Mouse (Mus musculus) midbrain, embryonic 15.5 days (tissue): ENCODE measurements around the gene Carmil3. TPM values are rescaled to one million over a fixed set of nuclear protein-coding genes. Genes with fewer than 3 reads are reported as not detected.

Experiments used
- ATAC-seq: fragments of 200-750 bp; cut with Nextera tagmentation; replicated peaks from 2 replicates; pipeline ENCODE4 v1.8.0; 2017; ENCODE audit warnings: moderate TSS enrichment
- H3K27ac ChIP-seq: fragments of 300-500 bp; sonication (generic); 2 replicates; pipeline ENCODE4 v1.5.1; 2015; ENCODE audit warnings: mild to moderate bottlenecking, inconsistent platforms
- H3K27me3 ChIP-seq: fragments of 300-500 bp; sonication (generic); replicated peaks from 2 replicates; pipeline ENCODE4 v1.6.1; 2015; ENCODE audit warnings: inconsistent platforms
- H3K36me3 ChIP-seq: fragments of 300-500 bp; sonication (generic); replicated peaks from 2 replicates; pipeline ENCODE4 v1.6.1; 2015; ENCODE audit warnings: inconsistent platforms
- H3K4me1 ChIP-seq: fragments of 300-500 bp; sonication (generic); 2 replicates; pipeline ENCODE4 v1.6.1; 2015; ENCODE audit warnings: inconsistent platforms
- H3K4me2 ChIP-seq: fragments of 300-500 bp; sonication (generic); 2 replicates; pipeline ENCODE4 v1.6.1; 2015; ENCODE audit warnings: inconsistent platforms, mild to moderate bottlenecking, moderate library complexity
- H3K4me3 ChIP-seq: fragments of 300-500 bp; sonication (generic); 2 replicates; pipeline ENCODE4 v1.5.1; 2015; ENCODE audit warnings: mild to moderate bottlenecking, inconsistent platforms
- H3K9ac ChIP-seq: fragments of 300-500 bp; sonication (generic); 2 replicates; pipeline ENCODE4 v1.6.1; 2015; ENCODE audit warnings: mild to moderate bottlenecking, inconsistent platforms
- H3K9me3 ChIP-seq: fragments of 300-500 bp; sonication (generic); 2 replicates; pipeline ENCODE4 v1.6.1; 2016; ENCODE audit warnings: inconsistent platforms
- WGBS: fragments of 180-500 bp; shearing (Covaris S2); methylation state at CpG from one replicate; pipeline ENCODE4 v1.1.7; 2015; ENCODE audit warnings: mixed read lengths; 5-methylcytosine and 5-hydroxymethylcytosine counted together
- polyA plus RNA-seq: library from polyadenylated mRNA; unstranded; fragments of >200 nt; fragmentation: Nextera tagmentation; extraction: Ambion mirVana; gene quantifications from 2 replicates; pipeline ENCODE4 v1.2.1, GENCODE M21; 2015

Carmil3 gene
- polyA plus RNA-seq, 1 experiment from 2014 or later: 36.1 TPM

GRCm38 (mm10) chr14:55555788-55556187 is 65.3 kb downstream of the Carmil3 start:
- ATAC-seq: no peak
- H3K9ac ChIP-seq: no peak overlapping the region
- H3K9me3 ChIP-seq: no peaks in the 10 kb centered on the region
- no peak overlapping the region for H3K27ac ChIP-seq
- H3K4me3 ChIP-seq: no peak overlapping the region
- no peaks in the 10 kb centered on the region for H3K27me3 ChIP-seq
- peaks cover 9% of the 10 kb centered on the region for H3K4me1 ChIP-seq
- H3K36me3 ChIP-seq: no peaks in the 10 kb centered on the region
- WGBS: 78% methylated on average over 3 of the region's 3 CpGs
- H3K4me2 ChIP-seq: no peak overlapping the region

- H3K4me1 ChIP-seq: peaks cover 20% of the 10 kb centered on the region
- 32% methylated on average over 5 of the region's 5 CpGs for WGBS
- H3K4me3 ChIP-seq: no peak overlapping the region
- H3K27ac ChIP-seq: no peak overlapping the region
- H3K9me3 ChIP-seq: no peaks in the 10 kb centered on the region
- H3K27me3 ChIP-seq: no peaks in the 10 kb centered on the region
- no peaks in the 10 kb centered on the region for H3K36me3 ChIP-seq
- no peak overlapping the region for H3K9ac ChIP-seq
- no peak overlapping the region for H3K4me2 ChIP-seq
- ATAC-seq: no peak
Measured at GRCm38 (mm10) chr14:55557003-55557402, 66.6 kb downstream of the Carmil3 start.

- H3K4me3 ChIP-seq: no peak overlapping the region
- no peak overlapping the region for H3K27ac ChIP-seq
- no peak overlapping the region for H3K9ac ChIP-seq
- no peaks in the 10 kb centered on the region for H3K27me3 ChIP-seq
- H3K4me1 ChIP-seq: peaks cover 26% of the 10 kb centered on the region
- no peak overlapping the region for H3K4me2 ChIP-seq
- H3K36me3 ChIP-seq: no peaks in the 10 kb centered on the region
- WGBS: 89% methylated on average over 3 of the region's 3 CpGs
- ATAC-seq: no peak
- H3K9me3 ChIP-seq: no peaks in the 10 kb centered on the region
Measured at GRCm38 (mm10) chr14:55557587-55557986, 67.1 kb downstream of the Carmil3 start.

Other genes starting within 250 kb of the Carmil3 start
- gene Dhrs4, start 11.9 kb upstream of the Carmil3 start, polyA plus RNA-seq: 20.8 and 21.6 TPM in 2 replicates
- gene Cpne6, start 19.8 kb downstream of the Carmil3 start, polyA plus RNA-seq: 1.9 and 2.1 TPM in 2 replicates
- gene Nrl, start 34.3 kb downstream of the Carmil3 start, polyA plus RNA-seq: 0.15 and 0.17 TPM in 2 replicates
- gene Pck2, start 49.6 kb downstream of the Carmil3 start, polyA plus RNA-seq: 25.4 and 28.0 TPM in 2 replicates
- gene Dcaf11, start 69.4 kb downstream of the Carmil3 start, polyA plus RNA-seq: 129 and 135 TPM in 2 replicates
- gene A730061H03Rik, start 69.8 kb downstream of the Carmil3 start, polyA plus RNA-seq: 1.4 TPM in 1 of 2 replicates, not detected in the other
- 0.23 TPM in 1 of 2 replicates, not detected in the other for gene Fitm1, start 85.0 kb downstream of the Carmil3 start, polyA plus RNA-seq
- 215 and 217 TPM in 2 replicates for gene Psme1, start 87.5 kb downstream of the Carmil3 start, polyA plus RNA-seq
- gene Emc9, start 94.7 kb downstream of the Carmil3 start, polyA plus RNA-seq: 29.3 and 32.9 TPM in 2 replicates
- gene Psme2, start 100.5 kb downstream of the Carmil3 start, polyA plus RNA-seq: 150 and 184 TPM in 2 replicates
- 23.0 and 24.2 TPM in 2 replicates for gene Rnf31, start 101.1 kb downstream of the Carmil3 start, polyA plus RNA-seq
- gene Irf9, start 112.9 kb downstream of the Carmil3 start, polyA plus RNA-seq: 10.0 and 13.5 TPM in 2 replicates
- gene Rec8, start 127.4 kb downstream of the Carmil3 start, polyA plus RNA-seq: 6.5 and 6.6 TPM in 2 replicates
- 116 and 121 TPM in 2 replicates for gene Ipo4, start 145.3 kb downstream of the Carmil3 start, polyA plus RNA-seq
- 0.79 and 1.1 TPM in 2 replicates for gene Gm49378, start 147.2 kb downstream of the Carmil3 start, polyA plus RNA-seq
- gene Tm9sf1, start 153.2 kb downstream of the Carmil3 start, polyA plus RNA-seq: 63.0 and 65.0 TPM in 2 replicates
- gene Tssk4, start 159.5 kb downstream of the Carmil3 start, polyA plus RNA-seq: 0.41 and 0.43 TPM in 2 replicates
- 77.1 and 79.5 TPM in 2 replicates for gene Mdp1, start 169.9 kb downstream of the Carmil3 start, polyA plus RNA-seq
- gene Gmpr2, start 181.3 kb downstream of the Carmil3 start, polyA plus RNA-seq: 42.8 and 43.1 TPM in 2 replicates
- gene Nedd8, start 181.5 kb downstream of the Carmil3 start, polyA plus RNA-seq: 531 and 550 TPM in 2 replicates
- 25.6 TPM in 2 replicates for gene Tinf2, start 191.2 kb downstream of the Carmil3 start, polyA plus RNA-seq
- 0.20 and 0.27 TPM in 2 replicates for gene Tgm1, start 223.3 kb downstream of the Carmil3 start, polyA plus RNA-seq
- gene Rabggta, start 231.6 kb downstream of the Carmil3 start, polyA plus RNA-seq: 56.7 and 61.4 TPM in 2 replicates